Mouse (Mus musculus) liver, embryonic 12.5 days (tissue): ENCODE results near the gene Fam89a. TPM values are rescaled to one million over a fixed set of nuclear protein-coding genes. Genes with fewer than 3 reads are reported as not detected.

ENCODE experiments used
- ATAC-seq: fragments of 200-750 bp; cut with Nextera tagmentation; 2 replicates; pipeline ENCODE4 v1.8.0; 2017; ENCODE audit warnings: moderate number of reproducible peaks, mild to moderate bottlenecking, moderate library complexity
- H3K27ac ChIP-seq: fragments of 300-500 bp; sonication (generic); 2 replicates; pipeline ENCODE4 v1.5.1; 2016; ENCODE audit warnings: mild to moderate bottlenecking
- H3K27me3 ChIP-seq: fragments of 300-500 bp; sonication (generic); replicated peaks from 2 replicates; pipeline ENCODE4 v1.6.1; 2016; ENCODE audit warnings: mild to moderate bottlenecking, moderate library complexity
- H3K36me3 ChIP-seq: fragments of 300-500 bp; sonication (generic); 2 replicates; pipeline ENCODE4 v1.6.1; 2016; ENCODE audit warnings: mild to moderate bottlenecking, moderate library complexity
- H3K4me1 ChIP-seq: fragments of 300-500 bp; sonication (generic); 2 replicates; pipeline ENCODE4 v1.6.1; 2016
- H3K4me2 ChIP-seq: fragments of 300-500 bp; sonication (generic); 2 replicates; pipeline ENCODE4 v1.6.1; 2016; ENCODE audit warnings: mild to moderate bottlenecking, moderate library complexity
- H3K4me3 ChIP-seq: fragments of 300-500 bp; sonication (generic); 2 replicates; pipeline ENCODE4 v1.5.1; 2016; ENCODE audit warnings: mild to moderate bottlenecking, moderate library complexity
- H3K9ac ChIP-seq: fragments of 300-500 bp; sonication (generic); 2 replicates; pipeline ENCODE4 v1.6.1; 2016; ENCODE audit warnings: mild to moderate bottlenecking, moderate library complexity
- H3K9me3 ChIP-seq: fragments of 300-500 bp; sonication (generic); replicated peaks from 2 replicates; pipeline ENCODE4 v1.6.1; 2016; ENCODE audit warnings: mild to moderate bottlenecking, moderate library complexity
- WGBS: fragments of 180-500 bp; shearing (Covaris S2); methylation state at CpG from one replicate; pipeline ENCODE4 v1.1.7; 2016; ENCODE audit not compliant: insufficient replicate concordance; 5-methylcytosine and 5-hydroxymethylcytosine counted together
- polyA plus RNA-seq: library from polyadenylated mRNA; unstranded; fragments of >200 nt; fragmentation: Nextera tagmentation; extraction: Ambion mirVana; gene quantifications from 2 replicates; pipeline ENCODE4 v1.2.1, GENCODE M21; 2016

Fam89a gene
- polyA plus RNA-seq, 1 experiment from 2014 or later: 3.2 TPM

- Histone ChIP-seq H3K9me3 (no peaks in the 10 kb centered on the region), H3K9ac (no peak overlapping the region), H3K36me3 (peaks cover 78% of the 10 kb centered on the region), H3K27ac (no peak overlapping the region), H3K27me3 (no peaks in the 10 kb centered on the region), H3K4me2 (no peak overlapping the region), H3K4me3 (no peak overlapping the region), H3K4me1 (no peaks in the 10 kb centered on the region)
- ATAC-seq: no peak
- WGBS: 84% methylated on average over 8 of the region's 8 CpGs
Measured at GRCm38 (mm10) chr8:124705823-124706222, 45.8 kb downstream of the Fam89a start.

GRCm38 (mm10) chr8:124704376-124704775 lies 47.3 kb downstream of the Fam89a start:
- WGBS: 78% methylated on average over 4 of the region's 4 CpGs
- no peak overlapping the region for H3K27ac ChIP-seq
- peaks cover 79% of the 10 kb centered on the region for H3K36me3 ChIP-seq

GRCm38 (mm10) chr8:124703526-124703925 lies 48.1 kb downstream of the Fam89a start:
- 64% methylated on average over 4 of the region's 4 CpGs for WGBS
- peaks cover 77% of the 10 kb centered on the region for H3K36me3 ChIP-seq
- no peak overlapping the region for H3K4me3 ChIP-seq
- H3K27ac ChIP-seq: no peak overlapping the region
- no peaks in the 10 kb centered on the region for H3K27me3 ChIP-seq
- H3K4me1 ChIP-seq: no peaks in the 10 kb centered on the region
- H3K9me3 ChIP-seq: no peaks in the 10 kb centered on the region
- no peak overlapping the region for H3K9ac ChIP-seq
- no peak overlapping the region for H3K4me2 ChIP-seq
- no peak for ATAC-seq

More at GRCm38 (mm10) chr8:124704376-124704775, 47.3 kb downstream of the Fam89a start:
- Histone ChIP-seq H3K9me3 (no peaks in the 10 kb centered on the region), H3K4me2 (no peak overlapping the region), H3K4me3 (no peak overlapping the region), H3K4me1 (no peaks in the 10 kb centered on the region), H3K9ac (no peak overlapping the region), H3K27me3 (no peaks in the 10 kb centered on the region)
- ATAC-seq: no peak

- Histone ChIP-seq H3K9ac (no peak overlapping the region), H3K4me1 (no peaks in the 10 kb centered on the region), H3K27ac (no peak overlapping the region), H3K36me3 (peaks cover 80% of the 10 kb centered on the region), H3K4me3 (no peak overlapping the region), H3K4me2 (no peak overlapping the region), H3K27me3 (no peaks in the 10 kb centered on the region), H3K9me3 (no peaks in the 10 kb centered on the region)
- WGBS: 83% methylated on average over 3 of the region's 3 CpGs
- ATAC-seq: no peak
Measured at GRCm38 (mm10) chr8:124702183-124702582, 49.4 kb downstream of the Fam89a start.

GRCm38 (mm10) chr8:124701023-124701422 lies 50.6 kb downstream of the Fam89a start:
- no peak for ATAC-seq
- Histone ChIP-seq H3K36me3 (peaks cover 79% of the 10 kb centered on the region), H3K4me3 (no peak overlapping the region), H3K9me3 (no peaks in the 10 kb centered on the region), H3K27ac (no peak overlapping the region), H3K9ac (no peak overlapping the region), H3K4me1 (no peaks in the 10 kb centered on the region), H3K27me3 (no peaks in the 10 kb centered on the region), H3K4me2 (no peak overlapping the region)
- 50% methylated on average over 9 of the region's 9 CpGs for WGBS

GRCm38 (mm10) chr8:124700271-124700670 lies 51.4 kb downstream of the Fam89a start:
- Histone ChIP-seq H3K27me3 (no peaks in the 10 kb centered on the region), H3K27ac (no peak overlapping the region), H3K4me3 (no peak overlapping the region), H3K9ac (no peak overlapping the region), H3K36me3 (peaks cover 81% of the 10 kb centered on the region), H3K9me3 (no peaks in the 10 kb centered on the region), H3K4me2 (no peak overlapping the region), H3K4me1 (no peaks in the 10 kb centered on the region)
- ATAC-seq: no peak
- 78% methylated on average over 5 of the region's 5 CpGs for WGBS

GRCm38 (mm10) chr8:124695424-124696100 lies 56.1 kb downstream of the Fam89a start:
- H3K4me2 ChIP-seq: no peak overlapping the region
- H3K27me3 ChIP-seq: no peaks in the 10 kb centered on the region
- H3K9ac ChIP-seq: no peak overlapping the region
- H3K4me3 ChIP-seq: no peak overlapping the region
- H3K9me3 ChIP-seq: no peaks in the 10 kb centered on the region
- peaks cover 81% of the 10 kb centered on the region for H3K36me3 ChIP-seq
- ATAC-seq: no peak
- H3K27ac ChIP-seq: no peak overlapping the region
- WGBS: 86% methylated on average over 22 of the region's 22 CpGs
- no peaks in the 10 kb centered on the region for H3K4me1 ChIP-seq

- Histone ChIP-seq H3K4me2 (no peak overlapping the region), H3K27me3 (no peaks in the 10 kb centered on the region), H3K27ac (no peak overlapping the region), H3K9me3 (no peaks in the 10 kb centered on the region), H3K4me1 (no peaks in the 10 kb centered on the region), H3K9ac (no peak overlapping the region), H3K36me3 (peaks cover 63% of the 10 kb centered on the region), H3K4me3 (no peak overlapping the region)
- WGBS: 83% methylated on average over 4 of the region's 4 CpGs
- no peak for ATAC-seq
Measured at GRCm38 (mm10) chr8:124691706-124692105, 59.9 kb downstream of the Fam89a start.

Other genes starting within 250 kb of the Fam89a start
- 23.8 and 25.2 TPM in 2 replicates for gene Cog2, start 231.1 kb downstream of the Fam89a start, polyA plus RNA-seq
- 23.3 and 25.9 TPM in 2 replicates for gene Agt, start 182.1 kb downstream of the Fam89a start, polyA plus RNA-seq
- gene Capn9, start 175.7 kb downstream of the Fam89a start, polyA plus RNA-seq: 0.05 TPM in 1 of 2 replicates, not detected in the other
- 9.4 and 10.2 TPM in 2 replicates for gene 2310022B05Rik, start 88.5 kb downstream of the Fam89a start, polyA plus RNA-seq
- 32.4 and 35.4 TPM in 2 replicates for gene Ttc13, start 29.8 kb downstream of the Fam89a start, polyA plus RNA-seq
- gene Arv1, start 29.7 kb downstream of the Fam89a start, polyA plus RNA-seq: 13.3 TPM in 2 replicates
- gene Trim67, start 41.3 kb upstream of the Fam89a start, polyA plus RNA-seq: 0.01 and 0.05 TPM in 2 replicates
- 62.3 and 66.2 TPM in 2 replicates for gene Gnpat, start 111.2 kb upstream of the Fam89a start, polyA plus RNA-seq
- 39.6 and 40.8 TPM in 2 replicates for gene 2810004N23Rik, start 111.3 kb upstream of the Fam89a start, polyA plus RNA-seq
- gene Exoc8, start 145.9 kb upstream of the Fam89a start, polyA plus RNA-seq: 9.4 and 10.5 TPM in 2 replicates
- 11.1 and 12.4 TPM in 2 replicates for gene Sprtn, start 146.1 kb upstream of the Fam89a start, polyA plus RNA-seq
- 4.3 TPM in 2 replicates for gene Egln1, start 197.5 kb upstream of the Fam89a start, polyA plus RNA-seq